Mouse (Mus musculus) layer of hippocampus, postnatal 36 days (tissue): ENCODE measurements around the gene Vmn1r173. TPM values are rescaled to one million over a fixed set of nuclear protein-coding genes. Genes with fewer than 3 reads are reported as not detected.
"Not testable (repeated sequence)": the region's sequence is repeated elsewhere in the genome, so short reads cannot be mapped to it uniquely, and the experiment has no call there.

Experiments used
- DNase-seq, 2 experiments: peaks; one replicate each; pipeline ENCODE4 v3.0.0; 2022
- total RNA-seq, 2 experiments: library from RNA; stranded (reverse); gene quantifications; 2 replicates each; pipeline ENCODE4 v1.2.3; 2021

The Vmn1r173 gene
- total RNA-seq, result not detected

- not testable (repeated sequence) for DNase-seq
Observed at GRCm38 (mm10) chr7:23700403-23700802, at the start of gene Vmn1r173. Vmn1r173 (plus strand) TSS chr7:23700703.

GRCm38 (mm10) chr7:23658016-23658415 lies 42.5 kb upstream of the Vmn1r173 start, which contains the start of gene Vmn1r172:
Vmn1r172 (plus strand) TSS chr7:23658316.
- no peak for DNase-seq

GRCm38 (mm10) chr7:23751970-23752369 lies 51.5 kb downstream of the Vmn1r173 start, which contains the start of gene Vmn1r174:
Vmn1r174 (plus strand) TSS chr7:23752270.
- not testable (repeated sequence) for DNase-seq

Other genes with a start within 250 kb of the Vmn1r173 start
- not detected for gene Vmn1r167, start 193.5 kb upstream of the Vmn1r173 start, total RNA-seq
- not detected for gene Vmn1r168, start 161.0 kb upstream of the Vmn1r173 start, total RNA-seq
- not detected for gene Vmn1r169, start 125.2 kb upstream of the Vmn1r173 start, total RNA-seq
- gene Vmn1r170, start 94.5 kb upstream of the Vmn1r173 start, total RNA-seq, result not detected
- not detected for gene Vmn1r171, start 70.0 kb upstream of the Vmn1r173 start, total RNA-seq
- not detected for gene Vmn1r172, start 42.4 kb upstream of the Vmn1r173 start, total RNA-seq
- gene Vmn1r174, start 51.6 kb downstream of the Vmn1r173 start, total RNA-seq, result not detected
- not detected for gene Vmn1r175, start 109.9 kb downstream of the Vmn1r173 start, total RNA-seq
- gene Vmn1r176, start 136.7 kb downstream of the Vmn1r173 start, total RNA-seq, result not detected
- gene Vmn1r177, start 165.7 kb downstream of the Vmn1r173 start, total RNA-seq, result not detected
- gene Vmn1r178, start 191.3 kb downstream of the Vmn1r173 start, total RNA-seq, result not detected
- not detected for gene Vmn1r179, start 226.3 kb downstream of the Vmn1r173 start, total RNA-seq
- gene Vmn1r180, start 249.9 kb downstream of the Vmn1r173 start, total RNA-seq, result not detected